Mouse (Mus musculus): ENCODE results near the gene Ankrd31.
"Not testable (repeated sequence)": the region's sequence is repeated elsewhere in the genome, so short reads cannot be mapped to it uniquely, and the experiment has no call there.

Gene Ankrd31

GRCm38 (mm10) chr13:96748109-96748845, at the start of gene Ankrd31:
Gene Ankrd31 (plus strand): TSS chr13:96748272.
- DNase-seq (ENCODE audit: low spot score in 2 of 2) = no peak

- DNase-seq (ENCODE audit: low spot score in 2 of 2) = no peak
These were observed 45.3 kb upstream of the Ankrd31 start for GRCm38 (mm10) chr13:96702567-96703278.

- no peak for DNase-seq (ENCODE audit: low spot score in 2 of 2)
These were observed 38.5 kb upstream of the Ankrd31 start for GRCm38 (mm10) chr13:96709269-96710233.

- no peak for DNase-seq (ENCODE audit: low spot score in 2 of 2)
These were observed 31.8 kb upstream of the Ankrd31 start for GRCm38 (mm10) chr13:96716311-96716710.

GRCm38 (mm10) chr13:96717821-96718220, 30.3 kb upstream of the Ankrd31 start:
- no peak for DNase-seq (ENCODE audit: low spot score in 2 of 2)

GRCm38 (mm10) chr13:96720003-96720402, 28.1 kb upstream of the Ankrd31 start:
- DNase-seq (ENCODE audit: low spot score in 2 of 2) = no peak

- no peak for DNase-seq (ENCODE audit: low spot score in 2 of 2)
These were observed 19.8 kb upstream of the Ankrd31 start for GRCm38 (mm10) chr13:96728289-96728688.

GRCm38 (mm10) chr13:96729146-96729545, 18.9 kb upstream of the Ankrd31 start:
- DNase-seq (ENCODE audit: low spot score in 2 of 2) = no peak

GRCm38 (mm10) chr13:96730116-96730515, 18.0 kb upstream of the Ankrd31 start:
- DNase-seq (ENCODE audit: low spot score in 2 of 2) = no peak

GRCm38 (mm10) chr13:96735175-96735574, 12.9 kb upstream of the Ankrd31 start:
- DNase-seq (ENCODE audit: low spot score in 2 of 2) = no peak

- DNase-seq (ENCODE audit: low spot score in 2 of 2) = no peak
These were observed 7.9 kb upstream of the Ankrd31 start for GRCm38 (mm10) chr13:96740159-96740558.

GRCm38 (mm10) chr13:96742871-96743270, 5.2 kb upstream of the Ankrd31 start:
- DNase-seq (ENCODE audit: low spot score in 2 of 2) = no peak

GRCm38 (mm10) chr13:96746055-96746454, 2.0 kb upstream of the Ankrd31 start:
- no peak for DNase-seq (ENCODE audit: low spot score in 2 of 2)

- no peak for DNase-seq (ENCODE audit: low spot score in 2 of 2)
These were observed 1.8 kb downstream of the Ankrd31 start for GRCm38 (mm10) chr13:96749859-96750258.

- DNase-seq (ENCODE audit: low spot score in 2 of 2) = no peak
These were observed 12.8 kb downstream of the Ankrd31 start for GRCm38 (mm10) chr13:96760848-96761247.

- not testable (repeated sequence) for DNase-seq (ENCODE audit: low spot score in 2 of 2)
These were observed 38.0 kb downstream of the Ankrd31 start for GRCm38 (mm10) chr13:96786071-96786470.

- DNase-seq (ENCODE audit: low spot score in 2 of 2) = no peak
These were observed 45.4 kb downstream of the Ankrd31 start for GRCm38 (mm10) chr13:96793451-96793850.

- no peak for DNase-seq (ENCODE audit: low spot score in 2 of 2)
These were observed 47.2 kb downstream of the Ankrd31 start for GRCm38 (mm10) chr13:96795301-96795700.

GRCm38 (mm10) chr13:96797500-96797899, 49.4 kb downstream of the Ankrd31 start:
- DNase-seq (ENCODE audit: low spot score in 2 of 2) = no peak

GRCm38 (mm10) chr13:96849752-96850151, 101.7 kb downstream of the Ankrd31 start:
- no peak for DNase-seq (ENCODE audit: low spot score in 2 of 2)

- DNase-seq (ENCODE audit: low spot score in 2 of 2) = no peak
These were observed 104.1 kb downstream of the Ankrd31 start for GRCm38 (mm10) chr13:96852133-96852532.

- no peak for DNase-seq (ENCODE audit: low spot score in 2 of 2)
These were observed 105.2 kb downstream of the Ankrd31 start for GRCm38 (mm10) chr13:96853256-96853655.

Measured in urinary bladder, postnatal 4 days (tissue).